Mouse (Mus musculus): Measurements from ENCODE around the gene Sik3.
A peak's percentile ranks its signal among the peaks of the same experiment; 100 is the strongest.
"Not testable (repeated sequence)": the region's sequence is repeated elsewhere in the genome, so short reads cannot be mapped to it uniquely, and the experiment has no call there.

Gene Sik3

DNA sequence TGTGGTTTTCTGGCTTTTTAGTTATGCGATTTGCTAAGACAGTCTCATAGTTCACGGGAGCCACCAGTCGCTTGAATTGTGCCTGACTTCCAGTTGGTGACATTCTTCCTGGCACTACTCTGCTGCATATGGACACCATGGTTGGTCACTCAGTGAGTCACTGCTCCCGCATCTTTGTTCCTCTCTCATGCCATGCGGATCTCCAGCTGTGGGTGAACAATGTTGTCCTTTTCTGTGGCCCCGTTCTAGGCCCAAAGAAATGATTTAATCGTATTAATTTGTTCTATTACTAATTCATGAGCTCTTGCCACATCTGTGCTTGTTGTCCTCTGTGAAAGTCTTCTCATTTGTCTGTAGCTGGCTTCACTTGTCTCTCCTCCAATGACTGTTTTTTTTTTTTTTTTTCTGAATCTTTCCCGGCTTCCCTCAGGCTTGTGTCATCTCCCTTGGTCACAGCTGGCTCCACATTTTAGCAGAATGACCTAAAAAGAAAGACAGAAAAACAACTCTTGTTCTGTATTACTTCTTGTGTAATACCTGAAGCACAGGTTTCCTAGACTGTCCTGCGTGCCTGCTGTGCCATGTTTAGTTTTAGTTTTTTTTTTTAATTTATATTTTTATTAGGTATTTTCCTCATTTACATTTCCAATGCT lies 40.5 kb downstream of the Sik3 start:
- DNase-seq (ENCODE audit: low read depth, low spot score), result no peak

DNA sequence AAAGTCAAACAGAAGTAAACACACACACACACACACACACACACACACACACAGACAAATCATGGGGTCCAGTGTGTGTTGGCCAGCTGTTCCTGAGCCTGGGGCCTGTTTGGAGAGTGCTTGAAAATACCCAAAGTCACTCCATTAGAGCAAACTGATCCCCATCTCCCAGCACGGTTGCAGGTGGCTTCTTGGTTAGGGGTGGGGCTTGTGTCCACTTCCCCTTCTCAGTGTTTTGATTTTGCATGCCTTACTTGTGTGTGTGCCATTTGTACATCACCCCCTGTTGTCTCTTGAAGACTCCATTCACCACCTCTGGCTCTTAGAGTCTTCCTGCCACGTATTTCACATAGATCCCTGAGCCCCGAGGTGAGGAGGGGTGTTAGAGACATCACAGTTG lies 45.4 kb downstream of the Sik3 start:
- DNase-seq (ENCODE audit: low read depth, low spot score), result no peak

DNA sequence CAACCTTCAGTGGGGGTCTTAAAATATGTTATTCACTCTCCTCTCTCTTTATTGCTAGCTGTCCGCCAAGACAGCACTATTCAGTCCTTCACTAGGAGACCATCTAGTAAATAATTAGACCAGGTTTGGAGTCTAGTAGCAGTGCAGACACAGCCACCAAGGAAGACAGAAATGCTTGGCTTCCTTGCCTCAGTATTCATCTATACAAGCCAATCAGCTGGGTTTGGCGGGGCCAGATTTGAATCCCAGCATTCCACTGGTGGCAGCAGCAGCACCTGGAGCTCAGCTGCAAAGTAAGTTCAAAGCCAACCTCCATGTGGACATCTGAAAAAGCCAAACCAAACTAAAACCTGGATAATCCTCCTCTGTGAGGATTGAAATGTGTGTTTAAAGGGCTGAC lies 47.6 kb downstream of the Sik3 start:
- DNase-seq (ENCODE audit: low read depth, low spot score), result no peak

DNA sequence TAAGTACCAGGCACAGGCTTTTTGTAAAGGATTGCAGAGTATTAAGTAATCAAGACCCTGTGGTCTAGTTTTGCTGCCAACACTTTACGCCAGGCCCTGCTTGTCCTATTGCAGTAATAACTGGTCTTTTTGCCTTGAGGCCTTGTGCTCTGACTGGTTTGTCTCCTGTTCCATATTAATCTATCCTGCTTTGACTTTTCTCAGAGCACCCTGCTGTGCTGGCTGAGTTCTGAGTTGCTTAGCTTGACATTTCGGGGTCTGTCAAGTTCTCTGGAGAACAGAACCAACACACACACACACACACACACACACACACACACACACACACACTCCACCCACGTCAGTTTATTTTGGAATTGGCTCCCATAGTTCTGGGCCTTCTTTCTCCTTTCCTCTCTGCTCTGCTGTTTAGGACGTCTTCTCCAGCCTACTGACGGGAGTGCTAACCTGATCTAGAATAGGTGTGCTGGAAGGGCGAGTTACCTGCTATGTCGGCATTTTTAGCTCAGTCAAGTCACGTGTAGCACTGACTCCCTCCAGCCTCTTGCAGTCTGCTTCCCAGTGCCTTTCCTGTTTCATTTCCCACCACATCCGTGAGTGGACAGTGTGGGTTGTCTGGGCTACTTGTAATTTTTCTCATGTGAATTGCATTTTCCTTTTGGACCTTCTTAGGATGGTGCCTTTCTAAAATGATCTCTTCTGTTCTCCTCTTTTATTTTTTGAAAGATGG lies 49.2 kb downstream of the Sik3 start:
- DNase-seq (ENCODE audit: low read depth, low spot score), result no peak

DNA sequence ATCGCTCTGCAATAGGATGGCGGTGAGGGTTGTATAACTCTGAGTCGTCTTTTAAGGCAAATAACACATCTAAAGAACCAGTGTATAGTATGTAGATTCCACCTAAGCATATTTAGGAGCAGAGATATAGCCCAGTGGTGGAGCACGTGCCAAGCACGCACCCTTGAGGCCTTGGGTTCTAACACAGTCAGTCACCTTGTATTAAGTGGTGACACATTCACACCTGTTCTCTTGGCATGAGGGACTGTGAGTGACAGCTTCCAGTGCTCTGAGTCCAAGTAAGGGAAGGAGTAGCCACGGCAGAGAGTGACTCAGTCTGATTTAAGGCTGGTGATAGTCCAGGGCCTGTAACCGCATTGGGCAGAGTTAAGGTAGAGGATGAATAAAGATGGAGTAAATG lies 51.7 kb downstream of the Sik3 start:
- DNase-seq (ENCODE audit: low read depth, low spot score), result no peak

DNA sequence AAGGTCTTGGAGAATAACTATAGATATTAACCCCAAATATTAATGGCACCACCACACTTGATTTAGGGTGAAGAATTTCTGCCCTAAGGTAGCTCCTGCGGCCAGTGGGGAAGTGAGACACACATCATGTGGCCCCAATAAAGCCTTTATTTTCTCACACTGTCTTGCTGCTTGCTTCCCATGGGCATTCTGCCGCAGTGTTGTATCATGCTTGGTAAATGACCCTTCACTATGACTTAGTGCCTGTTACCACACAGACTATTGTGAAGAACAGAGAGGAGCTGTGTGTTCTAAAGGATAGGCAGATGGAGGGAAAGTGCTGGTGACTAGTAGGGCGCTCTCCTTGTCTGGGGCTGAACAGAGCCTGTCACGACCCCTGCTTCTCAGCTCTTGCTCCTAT lies 54.1 kb downstream of the Sik3 start:
- DNase-seq (ENCODE audit: low read depth, low spot score), result no peak

DNA sequence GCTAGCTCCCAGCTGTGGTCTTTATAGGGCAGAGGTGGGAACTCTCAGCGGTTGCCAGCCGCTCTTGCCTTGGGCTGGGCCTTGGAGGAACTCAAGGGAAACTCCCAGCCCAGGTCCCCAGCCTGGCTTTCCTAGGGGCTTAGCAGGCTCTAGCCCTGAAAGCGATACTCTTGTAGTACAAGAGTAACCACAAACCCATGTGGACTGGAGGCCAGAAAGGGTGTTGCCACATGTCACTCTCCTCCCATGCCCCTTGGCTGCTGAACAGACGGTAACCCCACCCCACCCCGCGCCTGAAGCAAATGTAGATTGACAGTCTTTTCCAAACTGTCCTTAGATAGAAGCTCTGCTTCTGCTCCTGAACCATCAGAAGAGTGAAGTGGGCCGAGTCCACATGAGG lies 55.1 kb downstream of the Sik3 start:
- peak; percentile 25 for DNase-seq (ENCODE audit: low read depth, low spot score)

DNA sequence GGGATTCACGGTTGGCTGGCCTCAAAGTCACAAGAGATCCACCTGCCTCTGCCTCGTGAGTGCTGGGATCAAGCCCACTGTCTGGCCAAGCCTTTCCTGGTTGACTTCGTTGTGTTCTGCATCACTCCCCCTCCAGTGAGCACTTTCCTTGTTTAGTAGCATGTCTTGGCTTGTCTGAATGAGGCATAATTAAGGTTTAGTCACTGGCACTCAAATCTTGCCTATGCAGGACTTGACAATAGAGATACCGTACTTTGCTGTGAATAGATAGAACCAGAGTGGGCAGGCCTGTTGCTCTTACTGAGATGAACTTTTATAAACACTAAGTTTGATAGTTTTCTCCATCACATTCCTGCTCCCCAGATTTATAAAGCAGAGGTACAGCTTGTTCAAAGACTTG lies 56.4 kb downstream of the Sik3 start:
- DNase-seq (ENCODE audit: low read depth, low spot score), result no peak

DNA sequence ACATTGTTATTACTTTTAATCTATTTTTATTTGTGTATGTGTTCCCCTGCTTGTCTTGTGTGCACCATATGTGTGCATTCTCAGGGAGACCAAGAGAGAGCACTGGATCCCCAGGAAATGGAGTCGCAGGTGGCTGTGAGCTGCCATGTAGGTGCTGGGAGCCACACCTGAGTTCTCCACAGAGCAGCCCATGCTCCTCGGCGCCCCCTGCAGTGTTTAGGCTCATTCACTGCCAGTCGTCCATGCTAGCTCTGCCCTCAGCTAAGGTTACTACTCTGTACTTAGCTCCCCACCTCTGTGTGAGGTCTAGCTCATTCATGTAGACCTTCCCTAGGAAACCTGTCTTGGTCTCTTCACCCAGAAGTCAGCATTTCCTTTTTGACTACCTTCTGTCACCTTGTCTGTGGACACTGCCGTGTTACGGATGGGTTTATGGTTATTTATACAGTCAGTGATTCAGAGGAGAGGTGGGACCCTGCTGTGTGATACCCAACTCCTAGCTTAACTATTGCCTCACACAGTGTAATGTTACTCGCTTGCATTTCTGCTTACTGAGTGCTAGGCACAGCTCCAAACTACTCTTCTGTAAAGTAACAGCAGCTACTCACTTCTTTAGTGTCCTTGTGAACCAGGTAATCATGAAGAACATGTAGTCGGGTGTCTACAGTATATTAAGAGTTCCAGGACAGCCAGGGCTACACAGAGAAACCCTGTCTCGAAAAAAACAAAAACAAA lies 59.6 kb downstream of the Sik3 start:
- DNase-seq (ENCODE audit: low read depth, low spot score), result no peak

DNA sequence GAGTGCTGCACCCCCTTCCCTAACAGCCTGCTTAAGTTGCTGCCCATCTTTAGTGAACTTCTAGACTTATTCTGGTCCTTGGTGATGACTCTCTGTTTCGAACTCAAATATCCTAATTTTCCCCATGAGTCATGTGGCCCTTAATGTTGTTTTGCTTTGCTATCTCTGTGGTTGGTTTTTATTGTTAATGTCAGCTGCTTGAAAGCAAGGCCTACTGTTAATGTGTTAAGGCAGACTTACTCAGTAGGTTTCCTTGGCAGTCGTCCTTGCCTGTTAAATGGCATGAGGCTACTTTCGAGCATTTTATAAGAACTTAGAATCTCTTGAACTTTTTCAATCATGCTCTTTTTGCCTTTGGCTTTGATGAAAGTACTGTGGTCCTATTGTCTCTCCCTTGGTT lies 60.8 kb downstream of the Sik3 start:
- DNase-seq (ENCODE audit: low read depth, low spot score), result no peak

DNA sequence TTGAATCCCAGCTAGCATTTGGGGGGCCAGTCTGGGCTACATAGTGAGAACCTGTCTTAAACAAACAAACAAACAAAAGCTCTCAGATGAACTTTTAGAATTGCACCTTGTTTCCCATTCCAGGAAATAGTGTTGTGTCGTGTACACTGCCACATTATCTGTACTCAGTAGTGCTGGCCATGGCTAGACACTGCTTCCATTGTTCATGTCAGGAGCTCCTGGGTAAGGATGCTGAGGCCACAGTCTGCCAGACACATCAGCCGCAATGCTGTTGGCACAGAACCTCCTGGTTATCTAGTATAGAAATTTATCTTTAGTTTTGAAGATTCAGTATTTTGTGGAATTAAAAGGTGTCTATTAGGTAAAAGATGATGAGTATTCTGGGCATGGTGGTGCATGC lies 63.0 kb downstream of the Sik3 start:
- no peak for DNase-seq (ENCODE audit: low read depth, low spot score)

DNA sequence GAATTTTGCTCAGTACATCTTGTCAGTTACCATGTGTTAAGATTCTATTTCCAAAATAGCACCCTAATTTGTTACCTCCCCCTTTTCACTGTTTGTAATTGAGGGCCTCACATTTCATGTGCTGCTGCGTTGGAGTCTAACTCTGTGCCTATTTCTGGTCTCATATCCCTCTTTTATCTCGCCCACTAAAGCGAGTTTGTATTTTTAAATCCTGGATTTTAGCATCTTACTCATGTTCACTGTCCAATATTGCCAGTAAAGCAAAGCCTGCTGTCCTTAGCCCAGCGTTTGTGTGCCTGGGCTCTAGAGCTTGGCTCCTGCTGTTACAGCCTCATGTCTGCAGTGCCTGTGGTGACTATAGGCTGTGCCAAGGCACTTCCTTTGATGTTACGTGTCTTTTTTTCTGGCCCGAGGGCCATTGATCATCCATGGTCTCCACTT lies 69.8 kb downstream of the Sik3 start:
- no peak for DNase-seq (ENCODE audit: low read depth, low spot score)

DNA sequence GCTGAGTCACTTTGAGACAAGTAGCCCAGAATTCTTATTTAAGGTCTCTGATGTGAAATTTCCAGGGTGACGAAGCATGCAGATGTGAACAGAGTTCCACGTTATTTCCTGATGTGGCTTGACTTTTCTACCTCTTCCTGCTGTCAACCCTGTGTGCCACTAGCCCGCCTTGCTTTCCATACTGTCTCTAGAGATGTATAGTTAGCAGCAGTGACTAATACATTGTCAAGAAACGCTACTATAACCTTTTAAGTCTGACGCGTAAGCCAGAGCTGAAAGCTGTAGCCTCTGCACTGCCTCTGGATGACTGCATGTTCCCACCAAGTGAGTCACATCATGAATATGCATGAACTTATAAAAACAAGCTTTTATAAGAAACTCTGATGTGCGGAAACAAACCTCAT lies 70.9 kb downstream of the Sik3 start:
- no peak for DNase-seq (ENCODE audit: low read depth, low spot score)

DNA sequence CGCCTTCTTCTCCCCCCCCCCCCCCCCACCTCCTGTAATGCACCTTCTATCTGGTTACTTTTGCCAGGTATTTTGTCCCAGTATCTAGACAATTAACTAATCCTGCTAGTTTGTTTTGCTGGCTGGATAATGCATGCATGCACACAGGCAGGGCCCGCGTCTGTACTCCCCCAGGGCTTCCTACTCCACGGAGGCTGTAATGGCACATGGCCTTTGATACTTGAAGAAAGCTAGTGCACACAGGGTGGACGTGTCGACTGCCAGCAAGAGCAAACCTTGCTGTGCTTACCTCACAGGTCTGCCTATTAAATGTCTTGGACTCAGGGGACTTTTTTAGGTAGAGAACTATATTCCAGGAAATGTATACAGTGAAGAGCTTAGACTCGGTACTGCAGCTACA lies 73.3 kb downstream of the Sik3 start:
- DNase-seq (ENCODE audit: low read depth, low spot score), result no peak

DNA sequence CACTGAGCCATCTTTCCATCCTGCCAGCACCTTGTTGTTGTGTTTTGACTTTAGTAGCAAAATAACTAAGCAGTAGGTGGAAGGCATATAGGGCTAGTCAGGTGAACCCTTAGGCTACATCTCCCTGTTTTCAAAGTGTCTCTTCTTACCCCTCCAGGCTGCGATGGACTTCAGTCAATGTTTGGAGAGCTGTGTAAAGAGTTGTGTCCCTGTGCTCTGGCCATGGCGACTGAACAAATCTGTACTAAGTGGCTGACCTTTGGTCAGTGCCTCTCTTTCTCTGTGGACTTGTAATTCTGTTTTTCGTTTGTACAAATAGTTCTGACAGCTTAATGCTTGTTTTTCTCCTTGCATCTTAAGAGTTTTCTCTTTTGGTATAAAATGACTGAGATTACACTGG lies 74.2 kb downstream of the Sik3 start:
- no peak for DNase-seq (ENCODE audit: low read depth, low spot score)

DNA sequence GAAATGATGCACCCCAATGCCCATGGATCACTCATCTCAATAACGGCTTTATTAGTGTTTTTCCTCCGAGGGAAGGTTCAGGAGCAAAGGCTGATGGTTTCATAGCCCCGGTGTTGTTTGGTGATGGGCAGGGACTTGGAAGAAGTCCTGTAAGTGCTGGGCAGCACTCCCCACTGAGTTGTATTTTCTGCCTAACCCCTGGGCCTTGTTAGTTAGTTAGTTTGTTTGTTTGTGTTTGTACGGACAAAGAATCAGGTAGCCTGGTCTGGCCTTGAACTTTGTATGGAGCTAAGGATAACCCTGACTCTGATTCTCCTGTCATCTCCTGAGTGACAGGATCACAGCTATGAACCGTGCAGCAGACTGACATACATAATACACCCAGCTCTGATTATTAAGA lies 74.8 kb downstream of the Sik3 start:
- DNase-seq (ENCODE audit: low read depth, low spot score), result no peak

DNA sequence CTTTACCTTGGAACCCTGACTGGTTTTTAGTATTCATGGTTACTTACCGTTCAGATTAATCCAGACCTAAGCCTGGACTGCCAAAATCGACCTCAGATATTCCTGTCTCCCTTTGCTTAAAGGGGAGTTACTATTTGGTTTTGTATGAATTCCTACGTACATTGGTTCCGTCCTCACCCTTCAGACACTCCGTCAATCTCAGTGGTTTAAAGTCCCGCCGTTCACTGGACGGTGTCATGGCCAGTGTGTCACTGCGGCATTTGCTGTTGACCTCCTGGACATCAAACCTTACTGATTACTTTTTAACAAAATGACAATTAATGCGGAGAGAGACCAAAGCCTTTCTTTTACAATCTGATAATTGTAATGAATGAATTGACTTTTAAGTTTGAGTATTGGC lies 76.1 kb downstream of the Sik3 start:
- no peak for DNase-seq (ENCODE audit: low read depth, low spot score)

DNA sequence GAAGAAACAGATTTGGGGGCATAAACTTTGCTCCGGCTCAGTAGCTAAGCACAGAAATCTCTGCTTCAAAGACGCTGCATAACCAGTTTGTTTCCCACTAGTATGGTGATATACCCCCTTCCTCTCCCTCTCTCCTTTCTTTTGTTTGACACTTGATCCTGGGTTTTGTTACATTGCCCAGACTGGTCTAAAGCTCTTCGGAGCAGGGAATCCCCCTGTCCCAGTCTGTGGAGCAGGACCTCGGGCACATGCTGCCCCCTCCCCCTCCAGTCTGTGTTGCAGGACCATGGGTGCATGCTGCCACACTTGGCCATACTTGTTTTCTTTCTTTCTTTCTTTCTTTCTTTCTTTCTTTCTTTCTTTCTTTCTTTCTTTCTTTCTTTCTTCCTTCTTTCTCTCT lies 77.4 kb downstream of the Sik3 start:
- no peak for DNase-seq (ENCODE audit: low read depth, low spot score)

DNA sequence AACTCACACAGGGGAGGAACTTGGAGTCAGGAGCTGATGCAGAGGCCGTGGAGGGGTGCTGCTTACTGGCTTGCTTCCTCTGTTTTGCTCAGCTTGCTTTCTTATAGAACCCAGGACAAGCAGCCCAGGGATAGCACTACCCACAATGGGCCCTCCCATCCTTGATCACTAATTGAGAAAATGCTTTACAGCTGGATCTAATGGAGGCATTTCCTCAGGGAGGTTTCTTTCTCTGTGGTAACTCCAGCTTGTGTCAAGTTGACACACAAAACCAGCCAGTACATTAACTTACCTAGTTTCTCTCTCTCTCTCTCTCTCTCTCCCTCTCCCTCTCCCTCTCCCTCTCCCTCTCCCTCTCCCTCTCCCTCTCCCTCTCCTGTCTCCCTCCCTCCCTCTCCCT lies 78.5 kb downstream of the Sik3 start:
- not testable (repeated sequence) for DNase-seq (ENCODE audit: low read depth, low spot score)

DNA sequence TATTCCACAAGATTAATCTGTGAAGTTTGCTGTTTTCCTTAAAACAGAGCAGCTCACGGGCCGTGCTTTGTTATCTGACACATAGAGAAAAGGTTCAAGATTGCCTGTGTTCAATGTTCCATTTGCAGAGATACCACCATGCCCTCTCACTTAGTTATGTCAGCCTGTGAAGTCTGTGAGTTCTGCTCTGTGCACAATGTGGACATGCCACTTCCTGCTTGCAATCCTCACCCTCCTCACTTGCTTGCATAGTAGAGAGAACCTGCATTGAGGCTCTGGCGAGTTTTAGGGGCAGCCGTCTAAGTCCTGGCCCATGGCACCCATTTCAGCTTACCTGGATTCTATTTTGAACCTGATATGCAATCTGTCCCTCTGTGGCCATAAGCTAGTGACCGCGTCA lies 80.0 kb downstream of the Sik3 start:
- no peak for DNase-seq (ENCODE audit: low read depth, low spot score)

DNA sequence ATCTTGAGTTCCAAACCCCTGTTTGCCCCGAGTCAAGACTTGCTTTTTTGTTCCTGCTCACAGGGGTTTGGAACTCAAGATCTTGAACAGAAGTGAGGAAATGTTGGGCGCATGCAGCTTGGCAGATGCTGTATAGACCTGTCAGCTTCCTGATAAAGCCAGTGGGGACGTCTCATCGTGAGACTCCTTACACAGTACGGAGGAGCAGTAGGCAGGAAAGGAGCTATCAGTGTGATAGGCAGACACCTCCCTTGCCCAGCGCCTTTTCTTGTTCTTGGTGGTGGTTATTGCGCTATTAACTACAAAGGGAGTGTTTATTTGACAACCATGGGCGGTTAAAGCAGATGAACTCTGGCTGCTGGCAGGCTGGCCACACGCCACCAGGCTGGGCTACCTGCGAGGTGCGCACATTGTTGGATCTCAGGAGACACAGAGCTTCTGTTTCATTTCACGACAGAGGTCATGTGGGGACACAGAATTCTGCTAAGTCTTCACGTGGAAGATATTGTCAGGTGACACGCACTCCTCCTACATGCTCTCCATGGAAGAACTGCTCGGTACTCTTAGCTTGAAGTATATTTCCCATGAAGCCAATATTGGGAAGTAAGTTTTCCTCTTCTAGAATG lies 85.9 kb downstream of the Sik3 start:
- no peak for DNase-seq (ENCODE audit: low read depth, low spot score)

DNA sequence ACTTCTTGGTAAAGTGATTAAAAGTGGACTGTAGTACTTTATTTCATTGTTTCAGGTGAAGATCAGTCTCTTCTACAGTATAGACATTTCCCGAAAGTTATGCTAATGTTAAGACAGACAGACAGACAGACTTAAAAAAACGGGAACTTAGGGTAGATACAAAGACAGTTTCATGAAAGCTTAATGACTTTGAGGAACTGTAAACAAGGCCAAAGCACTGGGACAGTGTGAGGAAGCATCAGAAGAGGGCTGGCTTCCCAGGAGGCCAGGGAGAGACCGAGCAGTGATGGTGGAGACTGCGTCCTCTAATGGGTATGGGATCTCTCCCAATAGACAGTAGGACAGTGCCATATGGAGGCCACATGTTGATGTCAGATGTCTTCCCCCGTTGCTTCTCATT lies 86.5 kb downstream of the Sik3 start:
- DNase-seq (ENCODE audit: low read depth, low spot score), result no peak

DNA sequence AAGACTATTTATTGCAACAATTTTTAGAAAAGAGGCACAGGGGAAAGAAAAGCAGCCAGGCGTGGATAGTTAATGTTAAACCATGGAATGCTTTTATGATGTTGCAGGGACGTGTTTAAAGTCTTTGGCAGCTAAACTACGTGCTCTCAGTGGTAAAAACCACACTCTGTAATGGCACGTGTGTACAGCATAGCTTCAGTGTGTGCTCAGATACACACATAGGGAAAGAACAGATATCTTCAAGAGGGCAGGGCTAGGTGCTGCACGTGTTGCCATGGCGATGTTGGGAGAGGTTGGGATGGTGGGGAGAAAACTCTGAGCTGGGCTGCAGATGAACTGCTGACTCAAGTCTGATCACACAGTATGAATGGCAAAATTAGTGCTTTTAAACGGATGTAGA lies 90.5 kb downstream of the Sik3 start:
- no peak for DNase-seq (ENCODE audit: low read depth, low spot score)

All from mesoderm, embryonic 11.5 days (tissue).